Mouse (Mus musculus) CH12.LX (cell line): ENCODE measurements around the gene B3galt5.

Experiments used
- CHD2 ChIP-seq: IDR thresholded peaks from 2 replicates; pipeline ENCODE4 v1.6.1; 2011; ENCODE audit warnings: low read length, improper control_type of control experiment
- CTCF ChIP-seq, 2 experiments: IDR thresholded peaks in 1 of 2; conservative IDR thresholded peaks in 1 of 2; 2 replicates each; pipeline ENCODE4 v1.5.1; 2011 to 2012; ENCODE audit warnings: low read depth in 2 of 2, low read length in 2 of 2, improper control_type of control experiment in 1 of 2, inconsistent platforms in 1 of 2, mild to moderate bottlenecking in 1 of 2, moderate library complexity in 1 of 2
- E2F4 ChIP-seq: IDR thresholded peaks from 2 replicates; pipeline ENCODE4 v1.6.1; 2011; ENCODE audit warnings: low read depth, low read length, improper control_type of control experiment; ENCODE audit not compliant: insufficient replicate concordance
- EP300 ChIP-seq: IDR thresholded peaks from 2 replicates; pipeline ENCODE4 v1.6.1; 2011; ENCODE audit warnings: low read length, improper control_type of control experiment
- ETS1 ChIP-seq: conservative IDR thresholded peaks from 2 replicates; pipeline ENCODE4 v1.6.1; 2012; ENCODE audit warnings: low read depth, mild to moderate bottlenecking, inconsistent platforms, low read length, improper control_type of control experiment, moderate library complexity
- JUND ChIP-seq: conservative IDR thresholded peaks from 2 replicates; pipeline ENCODE4 v1.6.1; 2011; ENCODE audit warnings: low read depth, low read length, improper control_type of control experiment
- KAT2A ChIP-seq: IDR thresholded peaks from 2 replicates; pipeline ENCODE4 v1.6.1; 2012; ENCODE audit warnings: low read length, improper control_type of control experiment, inconsistent platforms; ENCODE audit not compliant: insufficient replicate concordance
- MXI1 ChIP-seq: IDR thresholded peaks from 2 replicates; pipeline ENCODE4 v1.6.1; 2011; ENCODE audit warnings: mild to moderate bottlenecking, low read depth, low read length, improper control_type of control experiment
- MYC ChIP-seq: IDR thresholded peaks from 2 replicates; pipeline ENCODE4 v1.6.1; 2011; ENCODE audit warnings: low read depth, mild to moderate bottlenecking, improper control_type of control experiment, low read length
- NRF1 ChIP-seq: IDR thresholded peaks from 2 replicates; pipeline ENCODE4 v1.6.1; 2014; ENCODE audit warnings: low read depth, mild to moderate bottlenecking, inconsistent platforms, low read length, improper control_type of control experiment, moderate library complexity
- POLR2A ChIP-seq: IDR thresholded peaks from 2 replicates; pipeline ENCODE4 v1.6.1; 2011; ENCODE audit warnings: low read depth, mild to moderate bottlenecking, improper control_type of control experiment, low read length
- RAD21 ChIP-seq: IDR thresholded peaks from 2 replicates; pipeline ENCODE4 v1.6.1; 2011; ENCODE audit warnings: low read depth, mild to moderate bottlenecking, low read length, improper control_type of control experiment, moderate library complexity
- RCOR1 ChIP-seq: conservative IDR thresholded peaks from 2 replicates; pipeline ENCODE4 v1.6.1; 2012; ENCODE audit warnings: low read depth, mild to moderate bottlenecking, inconsistent platforms, low read length, improper control_type of control experiment
- SIN3A ChIP-seq: IDR thresholded peaks from 2 replicates; pipeline ENCODE4 v1.6.1; 2012; ENCODE audit warnings: low read length, improper control_type of control experiment, inconsistent platforms

DNA sequence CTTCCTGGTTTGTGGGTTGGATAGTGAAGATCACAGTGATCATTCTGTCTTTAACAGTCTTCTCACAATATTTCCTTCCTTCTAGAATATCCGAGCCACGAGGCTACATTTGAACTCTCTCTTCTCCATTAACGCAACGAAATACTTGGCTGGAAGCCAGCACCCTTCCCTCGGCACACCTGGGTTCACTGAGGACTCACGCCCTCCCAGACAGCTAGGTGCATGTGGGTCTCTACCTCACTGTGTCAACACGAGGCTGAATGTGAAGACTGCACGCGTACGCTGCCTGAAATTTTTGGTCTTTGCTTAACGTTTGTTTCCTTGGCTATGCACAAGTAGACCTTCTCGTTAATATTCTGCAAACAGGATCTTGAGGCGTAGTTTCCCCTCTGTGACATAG is 7.2 kb upstream of the B3galt5 start:
- TF ChIP-seq RCOR1 (no peak), SIN3A (no peak), CHD2 (no peak), KAT2A (no peak), RAD21 (no peak), NRF1 (no peak), POLR2A (no peak), CTCF (conservative IDR thresholded peaks at IDR 0.05 in 1 of 2, IDR thresholded peaks at IDR 0.05 in 1 of 2; ENCODE audit: low read depth in 2 of 2, low read length in 2 of 2) (no peak), E2F4 (no peak), MXI1 (no peak), EP300 (no peak), MYC (no peak), JUND (no peak), ETS1 (no peak)
